Mouse (Mus musculus) small intestine, adult 2 months (tissue): Measurements from ENCODE around the gene Ccl7. TPM values are rescaled to one million over a fixed set of nuclear protein-coding genes. Genes with fewer than 3 reads are reported as not detected.
A peak's percentile ranks its signal among the peaks of the same experiment; 100 is the strongest.

Experiments
- H3K27ac ChIP-seq: fragments of 200-500 bp; 2 replicates; pipeline ENCODE4 v1.5.1; 2012; ENCODE audit warnings: low read depth, low read length, control low read depth, inconsistent platforms; ENCODE audit not compliant: insufficient read depth
- H3K27me3 ChIP-seq: fragments of 200-500 bp; 2 replicates; pipeline ENCODE4 v1.6.1; 2012; ENCODE audit warnings: mild to moderate bottlenecking, moderate library complexity, low read length, inconsistent platforms; ENCODE audit not compliant: control insufficient read depth, insufficient read depth
- H3K36me3 ChIP-seq: fragments of 200-500 bp; 2 replicates; pipeline ENCODE4 v1.6.1; 2012; ENCODE audit warnings: mild to moderate bottlenecking, low read length, control low read depth, inconsistent platforms; ENCODE audit not compliant: control insufficient read depth, insufficient read depth
- H3K4me1 ChIP-seq: fragments of 200-500 bp; 2 replicates; pipeline ENCODE4 v1.6.1; 2012; ENCODE audit warnings: low read length, inconsistent platforms, mixed read lengths; ENCODE audit not compliant: control insufficient read depth, insufficient read depth, insufficient read length
- H3K4me3 ChIP-seq: fragments of 200-500 bp; 2 replicates; pipeline ENCODE4 v1.5.1; 2012; ENCODE audit warnings: low read depth, mild to moderate bottlenecking, control low read depth, inconsistent platforms, low read length, moderate library complexity
- CTCF ChIP-seq: fragments of 200-500 bp; IDR thresholded peaks from 2 replicates; pipeline ENCODE4 v1.5.1; 2012; ENCODE audit warnings: low read depth, mild to moderate bottlenecking, control low read depth, inconsistent platforms, low read length, moderate library complexity, mixed read lengths; ENCODE audit not compliant: insufficient replicate concordance, insufficient read length; ENCODE audit errors: extremely low read depth
- POLR2A ChIP-seq: fragments of 200-500 bp; IDR thresholded peaks from 2 replicates; pipeline ENCODE4 v1.6.1; 2012; ENCODE audit warnings: low read depth, mild to moderate bottlenecking, control low read depth, inconsistent platforms, low read length, moderate library complexity
- WGBS: fragments of 180-500 bp; shearing (Covaris S2); methylation state at CpG from one replicate; pipeline ENCODE4 v1.1.7; 2018; 5-methylcytosine and 5-hydroxymethylcytosine counted together
- polyA plus RNA-seq: library from polyadenylated mRNA; depleted of rRNA; stranded (reverse); fragments of >200 nt; gene quantifications from 2 replicates; pipeline ENCODE4 v1.2.3, GENCODE M21; 2012

The Ccl7 gene
- polyA plus RNA-seq, 1 experiment = 0.32 TPM

GRCm38 (mm10) chr11:82035356-82035755 lies 10.2 kb upstream of the Ccl7 start, which contains the start of gene Ccl2:
Gene Ccl2, plus strand, starts transcription at chr11:82035571.
- no peak for TF ChIP-seq POLR2A
- no peak for TF ChIP-seq CTCF
- WGBS = 29% methylated on average over 5 of the region's 5 CpGs
- peaks cover 5% of the 10 kb centered on the region; the same call in 1 of the 2 replicates for H3K4me1 ChIP-seq
- no peaks in the 10 kb centered on the region for H3K36me3 ChIP-seq
- H3K4me3 ChIP-seq = no peak within 1 kb of the TSS
- H3K27ac ChIP-seq = no peak within 1 kb of the TSS
- H3K27me3 ChIP-seq = no peaks in the 10 kb centered on the region

GRCm38 (mm10) chr11:82035857-82036256 lies 9.7 kb upstream of the Ccl7 start:
- 66% methylated on average over 2 of the region's 2 CpGs for WGBS
- no peak overlapping the region for H3K27ac ChIP-seq
- H3K36me3 ChIP-seq = no peaks in the 10 kb centered on the region
- TF ChIP-seq CTCF (no peak), POLR2A (no peak)
- no peaks in the 10 kb centered on the region for H3K27me3 ChIP-seq
- H3K4me1 ChIP-seq = peaks cover 5% of the 10 kb centered on the region; the same call in 1 of the 2 replicates
- H3K4me3 ChIP-seq = no peak overlapping the region

DNA sequence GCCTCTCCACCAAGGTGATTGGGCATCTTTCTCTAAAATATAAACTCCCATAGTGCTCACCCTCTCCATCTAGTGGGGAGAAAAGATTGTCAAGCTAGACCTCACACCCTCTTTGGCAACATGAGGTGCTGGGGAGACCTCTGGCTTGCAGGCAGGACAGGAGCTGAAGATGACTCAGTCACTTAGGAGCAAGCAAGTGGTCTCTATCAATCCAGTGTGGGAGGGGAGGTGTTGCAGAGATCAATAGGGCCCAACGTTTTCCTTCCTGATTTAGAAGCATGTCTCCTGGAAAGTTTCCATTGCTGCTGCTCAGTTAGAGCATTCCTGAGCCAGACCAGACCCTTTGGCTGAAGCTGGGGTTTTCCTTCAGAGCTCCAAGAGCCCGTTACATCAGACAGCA lies 7.0 kb upstream of the Ccl7 start, which contains the start of gene Gm17268:
Gene Gm17268, minus strand, starts transcription at position 28 of the 400 bp plus-strand sequence.
- WGBS = 23% methylated on average over 2 of the region's 2 CpGs
- TF ChIP-seq POLR2A (no peak), CTCF (no peak)
- Histone ChIP-seq H3K36me3 (no peaks in the 10 kb centered on the region), H3K27me3 (no peaks in the 10 kb centered on the region), H3K4me3 (no peak within 1 kb of the TSS), H3K27ac (no peak within 1 kb of the TSS), H3K4me1 (no peaks in the 10 kb centered on the region)

DNA sequence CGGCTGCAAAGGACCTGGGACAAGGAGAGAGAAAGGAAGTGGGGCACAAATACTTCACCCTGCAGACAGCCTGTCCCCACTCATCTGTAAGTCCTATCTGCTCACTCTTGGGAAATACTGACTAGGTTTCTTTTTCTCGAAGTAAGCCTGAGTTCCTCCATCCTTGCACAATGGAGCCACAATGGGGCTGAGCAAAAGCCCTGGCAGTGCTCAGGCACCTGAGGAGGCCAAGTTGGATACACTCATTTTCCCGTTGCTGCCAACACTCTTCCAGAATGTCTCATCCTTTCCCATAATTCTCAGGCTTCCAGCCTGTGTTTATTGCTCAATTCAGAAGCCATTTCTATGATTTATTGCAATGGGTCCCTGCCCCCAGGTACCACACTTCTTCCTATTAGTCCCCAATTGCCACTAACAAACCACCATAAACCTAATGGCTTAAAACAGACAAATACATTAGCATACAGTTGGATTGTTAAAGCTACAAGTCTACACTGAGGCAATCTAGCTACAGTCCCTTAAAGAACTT lies 6.3 kb upstream of the Ccl7 start:
- H3K4me3 ChIP-seq = no peak overlapping the region
- H3K36me3 ChIP-seq = no peaks in the 10 kb centered on the region
- H3K27ac ChIP-seq = no peak overlapping the region
- no peaks in the 10 kb centered on the region for H3K4me1 ChIP-seq
- TF ChIP-seq CTCF = no peak
- no peak for TF ChIP-seq POLR2A
- no peaks in the 10 kb centered on the region for H3K27me3 ChIP-seq
- WGBS = 49% methylated on average over 3 of the region's 3 CpGs

- Histone ChIP-seq H3K27me3 (no peaks in the 10 kb centered on the region), H3K4me3 (no peak overlapping the region), H3K27ac (no peak overlapping the region), H3K4me1 (no peaks in the 10 kb centered on the region), H3K36me3 (no peaks in the 10 kb centered on the region)
- TF ChIP-seq POLR2A (no peak), CTCF (no peak)
- 73% methylated on average over 4 of the region's 4 CpGs for WGBS
Measured at GRCm38 (mm10) chr11:82041671-82042080, 3.8 kb upstream of the Ccl7 start.

GRCm38 (mm10) chr11:82047746-82048415 lies 2.4 kb downstream of the Ccl7 start:
- no peaks in the 10 kb centered on the region for H3K4me1 ChIP-seq
- no peak overlapping the region for H3K4me3 ChIP-seq
- no peak overlapping the region for H3K27ac ChIP-seq
- H3K27me3 ChIP-seq = no peaks in the 10 kb centered on the region
- WGBS = 38% methylated on average over 6 of the region's 6 CpGs
- no peaks in the 10 kb centered on the region for H3K36me3 ChIP-seq
- TF ChIP-seq POLR2A = no peak
- TF ChIP-seq CTCF = peak; percentile 30; the same call in 1 of the 2 replicates

DNA sequence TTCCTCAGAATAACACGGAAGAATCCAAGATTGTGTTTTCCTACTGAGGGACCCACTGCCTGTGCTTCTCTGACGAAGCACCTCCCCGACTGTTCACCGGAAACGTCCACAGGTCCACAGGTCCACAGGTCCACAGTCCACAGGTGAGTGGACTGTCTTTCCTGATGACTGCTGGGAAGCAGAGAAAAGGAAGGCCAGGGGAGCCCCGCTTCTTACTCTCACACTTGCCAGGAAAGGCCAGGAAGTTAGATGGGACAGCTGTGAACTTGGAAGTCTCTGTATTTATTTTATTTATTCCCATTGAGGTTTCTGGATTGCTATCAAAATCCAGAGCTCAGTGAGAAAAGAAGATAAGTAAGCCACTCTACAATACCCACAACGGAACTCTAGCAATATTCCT lies 8.3 kb downstream of the Ccl7 start:
- H3K4me3 ChIP-seq = no peak overlapping the region
- H3K27me3 ChIP-seq = no peaks in the 10 kb centered on the region
- no peaks in the 10 kb centered on the region for H3K36me3 ChIP-seq
- no peak overlapping the region for H3K27ac ChIP-seq
- no peak for TF ChIP-seq POLR2A
- no peak for TF ChIP-seq CTCF
- 85% methylated on average over 7 of the region's 7 CpGs for WGBS
- H3K4me1 ChIP-seq = no peaks in the 10 kb centered on the region
